Mouse (Mus musculus): ENCODE data around the gene Phkb.

GRCm38 (mm10) chr8:85884811-85885210, 44.1 kb downstream of the Phkb start:
- TF ChIP-seq CTCF (IDR thresholded peaks at IDR 0.05; ENCODE audit: low read depth) (no peak), EP300 (IDR thresholded peaks at IDR 0.05; ENCODE audit: low read depth) (no peak)

All from liver, embryonic 14.5 days (tissue).